Mouse (Mus musculus) lung, embryonic 15.5 days (tissue): ENCODE measurements around the gene Bnip3. TPM values are rescaled to one million over a fixed set of nuclear protein-coding genes. Genes with fewer than 3 reads are reported as not detected.

Experiments used
- polyA plus RNA-seq: library from polyadenylated mRNA; unstranded; fragments of >200 nt; fragmentation: Nextera tagmentation; extraction: Ambion mirVana; gene quantifications from 2 replicates; pipeline ENCODE4 v1.2.1, GENCODE M21; 2015

Bnip3 gene
- polyA plus RNA-seq, 1 experiment from 2014 or later, result 109 TPM

Other genes with a start within 250 kb of the Bnip3 start
- 38.9 and 41.0 TPM in 2 replicates for gene Ppp2r2d, start 63.4 kb downstream of the Bnip3 start, polyA plus RNA-seq
- gene Mapk1ip1, start 63.2 kb downstream of the Bnip3 start, polyA plus RNA-seq, result 10.7 and 12.5 TPM in 2 replicates
- gene Jakmip3, start 31.2 kb upstream of the Bnip3 start, polyA plus RNA-seq, result 0.08 and 0.15 TPM in 2 replicates
- 5.4 and 6.3 TPM in 2 replicates for gene Dpysl4, start 176.5 kb upstream of the Bnip3 start, polyA plus RNA-seq